Mouse (Mus musculus) brain, adult 2 months (tissue): ENCODE measurements around the gene Tax1bp1.
A peak's percentile ranks its signal among the peaks of the same experiment; 100 is the strongest.

Experiments
- DNase-seq: peaks from one replicate; pipeline ENCODE4 v3.0.0; 2011; ENCODE audit warnings: low read depth, low spot score

Tax1bp1 gene

GRCm38 (mm10) chr6:52796691-52797090, 83.2 kb downstream of the Tax1bp1 start:
- no peak for DNase-seq

GRCm38 (mm10) chr6:52797252-52797800, 83.8 kb downstream of the Tax1bp1 start:
- no peak for DNase-seq

- DNase-seq, result no peak
Measured at GRCm38 (mm10) chr6:52802181-52802580, 88.7 kb downstream of the Tax1bp1 start.

DNA sequence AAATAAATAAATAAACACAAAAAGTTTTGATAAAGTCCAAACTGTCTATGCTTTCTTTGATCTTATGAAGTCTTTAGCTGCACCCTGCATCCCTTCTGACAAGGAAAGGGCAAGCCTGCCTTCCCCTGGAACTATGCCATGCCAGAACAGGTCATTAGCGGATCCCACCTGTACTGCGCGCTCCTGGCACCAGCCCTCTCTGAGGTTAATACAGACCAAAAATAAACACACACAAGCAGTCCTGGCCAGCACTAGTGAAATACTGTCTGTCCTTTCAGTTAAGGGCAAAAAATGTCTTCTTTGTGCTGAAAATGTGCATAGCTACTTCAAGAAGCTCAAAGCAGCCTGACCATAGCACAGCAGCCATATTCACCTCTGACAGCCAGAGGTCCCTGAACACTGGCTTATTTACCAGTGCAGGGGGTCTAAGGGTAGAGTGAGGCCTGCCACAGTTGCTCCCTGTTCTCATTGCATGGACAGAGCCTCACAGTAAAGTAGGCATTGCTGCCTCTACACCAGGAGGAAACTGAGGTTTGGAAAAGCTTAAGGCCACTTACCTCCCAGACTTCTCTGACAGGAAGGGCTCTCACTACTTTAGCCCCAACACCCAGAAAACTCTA, 91.8 kb downstream of the Tax1bp1 start:
- peak; percentile 33 for DNase-seq
